Mouse (Mus musculus) midbrain, embryonic 16.5 days (tissue): ENCODE data around the gene Map1a. TPM values are rescaled to one million over a fixed set of nuclear protein-coding genes. Genes with fewer than 3 reads are reported as not detected.

Experiments
- ATAC-seq: fragments of 200-750 bp; cut with Nextera tagmentation; 2 replicates; pipeline ENCODE4 v1.8.0; 2017; ENCODE audit warnings: moderate TSS enrichment
- H3K27ac ChIP-seq: fragments of 300-500 bp; sonication (generic); 2 replicates; pipeline ENCODE4 v1.5.1; 2014; ENCODE audit warnings: mild to moderate bottlenecking, low read length, mixed read lengths
- H3K27me3 ChIP-seq: fragments of 300-500 bp; sonication (generic); 2 replicates; pipeline ENCODE4 v1.6.1; 2014; ENCODE audit warnings: low read depth, low read length, mixed read lengths; ENCODE audit not compliant: control insufficient read depth, insufficient read depth
- H3K36me3 ChIP-seq: fragments of 300-500 bp; sonication (generic); 2 replicates; pipeline ENCODE4 v1.6.1; 2014; ENCODE audit warnings: mild to moderate bottlenecking, low read length, moderate library complexity, mixed read lengths; ENCODE audit not compliant: control insufficient read depth, insufficient read depth
- H3K4me1 ChIP-seq: fragments of 300-500 bp; sonication (generic); 2 replicates; pipeline ENCODE4 v1.6.1; 2014; ENCODE audit warnings: mild to moderate bottlenecking, low read length, mixed read lengths; ENCODE audit not compliant: control insufficient read depth, insufficient read depth
- H3K4me2 ChIP-seq: fragments of 300-500 bp; sonication (generic); 2 replicates; pipeline ENCODE4 v1.6.1; 2014; ENCODE audit warnings: mild to moderate bottlenecking, low read length, mixed read lengths
- H3K4me3 ChIP-seq: fragments of 300-500 bp; sonication (generic); 2 replicates; pipeline ENCODE4 v1.5.1; 2014; ENCODE audit warnings: low read depth, mild to moderate bottlenecking, low read length, moderate library complexity, mixed read lengths
- H3K9ac ChIP-seq: fragments of 300-500 bp; sonication (generic); 2 replicates; pipeline ENCODE4 v1.6.1; 2014; ENCODE audit warnings: low read depth, low read length, mixed read lengths
- H3K9me3 ChIP-seq: fragments of 300-500 bp; sonication (generic); replicated peaks from 2 replicates; pipeline ENCODE4 v1.6.1; 2014; ENCODE audit warnings: mild to moderate bottlenecking, low read length, mixed read lengths; ENCODE audit not compliant: control insufficient read depth, poor library complexity, severe bottlenecking
- WGBS: fragments of 180-500 bp; shearing (Covaris S2); extraction: QIAGEN DNeasy Blood & Tissue Kit; methylation state at CpG from one replicate; pipeline ENCODE4 v1.1.7; 2014; 5-methylcytosine and 5-hydroxymethylcytosine counted together
- polyA plus RNA-seq: library from polyadenylated mRNA; unstranded; fragments of >200 nt; fragmentation: Nextera tagmentation; extraction: Ambion mirVana; gene quantifications from 2 replicates; pipeline ENCODE4 v1.2.1, GENCODE M21; 2015

Map1a gene
- 17.0 and 20.1 TPM in 2 replicates for polyA plus RNA-seq

DNA sequence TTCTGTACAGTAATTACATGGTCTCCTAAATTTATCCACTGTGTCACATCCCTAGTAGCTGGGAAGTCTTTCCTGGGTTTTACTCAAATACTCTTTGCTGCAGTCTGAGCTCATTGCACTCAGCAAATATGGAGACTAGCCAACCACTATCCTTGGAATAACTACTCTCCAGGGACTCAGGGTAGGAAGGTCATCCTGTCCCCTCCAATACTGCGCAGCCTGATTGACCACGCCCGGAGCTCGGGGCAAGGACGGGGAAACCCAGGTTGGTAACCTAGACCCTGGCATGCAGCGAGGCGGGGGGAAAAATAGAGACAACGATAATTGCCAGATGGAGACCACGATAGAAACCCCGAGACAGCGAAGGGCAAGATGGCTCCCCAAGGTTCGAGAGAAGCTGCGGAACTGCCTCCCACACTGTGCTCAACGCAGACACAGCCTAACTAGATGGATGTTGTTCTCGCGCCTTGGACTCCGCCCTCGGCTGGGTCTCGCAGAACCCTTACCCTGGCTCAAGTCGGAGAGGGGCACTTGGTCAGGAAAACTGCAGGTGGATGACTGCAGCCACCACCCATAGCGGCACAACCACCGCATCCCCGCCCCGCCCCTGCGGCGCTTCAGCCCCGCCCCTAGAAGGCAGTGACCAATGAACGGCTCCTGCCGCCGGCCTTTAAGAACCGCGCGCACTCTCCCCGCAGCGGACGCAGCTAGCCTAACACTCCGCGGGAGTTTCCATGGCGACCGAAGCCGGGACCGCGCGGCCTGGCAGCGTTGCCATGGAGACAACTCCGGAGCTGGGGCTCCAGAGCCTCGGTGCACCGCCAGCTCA lies at the start of gene Map1a:
Gene Map1a, plus strand, starts transcription at position 700 of the 829 bp plus-strand sequence.
- H3K4me3 ChIP-seq = peak within 1 kb of the TSS; percentile 58
- peak; percentile 96 for ATAC-seq
- H3K4me1 ChIP-seq = peaks cover 31% of the 10 kb centered on the region
- H3K36me3 ChIP-seq = no peaks in the 10 kb centered on the region
- no peaks in the 10 kb centered on the region for H3K27me3 ChIP-seq
- H3K27ac ChIP-seq = peak within 1 kb of the TSS; percentile 94
- H3K9me3 ChIP-seq = no peaks in the 10 kb centered on the region
- peak within 1 kb of the TSS; percentile 75 for H3K9ac ChIP-seq
- H3K4me2 ChIP-seq = peak within 1 kb of the TSS; percentile 73
- under 1% methylated on average over 48 of the region's 48 CpGs for WGBS

DNA sequence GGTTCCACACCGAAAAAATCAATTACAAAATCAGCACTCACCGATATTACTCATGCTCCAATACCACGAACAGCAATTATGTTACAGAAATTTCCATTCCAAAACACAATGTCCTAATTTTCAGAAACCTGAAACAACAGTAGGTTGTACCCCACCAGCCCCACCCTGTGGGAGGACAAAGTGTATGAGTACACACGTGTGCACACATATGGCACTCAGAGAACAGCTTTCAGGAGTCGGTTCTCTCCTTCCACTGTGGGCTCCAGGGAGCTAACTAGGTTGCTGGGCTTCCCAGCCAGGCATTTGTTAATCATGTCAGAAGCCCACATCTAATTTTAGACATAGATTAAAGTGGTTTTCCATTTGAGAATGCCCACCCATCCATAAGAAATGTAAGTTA lies 45.3 kb upstream of the Map1a start:
- WGBS = 95% methylated on average over 5 of the region's 5 CpGs
- Histone ChIP-seq H3K4me1 (no peaks in the 10 kb centered on the region), H3K36me3 (peaks cover 39% of the 10 kb centered on the region), H3K4me2 (no peak overlapping the region), H3K9me3 (no peaks in the 10 kb centered on the region), H3K27ac (no peak overlapping the region), H3K4me3 (no peak overlapping the region), H3K27me3 (no peaks in the 10 kb centered on the region), H3K9ac (no peak overlapping the region)
- ATAC-seq = no peak

DNA sequence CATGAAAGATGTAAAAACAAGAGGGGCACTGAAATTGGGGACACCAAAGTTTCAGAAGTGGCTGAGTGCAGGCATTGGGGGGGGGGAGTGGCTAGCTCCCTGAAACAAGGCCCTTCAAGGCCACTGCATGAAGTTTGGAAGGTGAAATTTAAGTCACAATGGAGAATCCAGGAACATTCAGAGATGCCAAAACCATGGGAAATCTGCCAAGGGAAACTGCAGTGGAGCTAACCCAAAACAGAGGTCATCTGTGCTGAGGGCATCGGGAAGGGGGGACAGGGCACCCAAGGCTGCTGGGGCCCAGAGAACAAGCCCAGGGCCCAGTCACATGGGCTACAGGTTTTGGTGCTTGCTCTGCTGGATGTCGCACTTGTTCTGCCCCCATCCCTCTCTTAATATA lies 39.6 kb upstream of the Map1a start:
- Histone ChIP-seq H3K4me1 (no peaks in the 10 kb centered on the region), H3K4me2 (no peak overlapping the region), H3K4me3 (no peak overlapping the region), H3K27ac (no peak overlapping the region), H3K9ac (no peak overlapping the region), H3K27me3 (no peaks in the 10 kb centered on the region), H3K9me3 (no peaks in the 10 kb centered on the region), H3K36me3 (peaks cover 77% of the 10 kb centered on the region)
- ATAC-seq = no peak
- WGBS = 100% methylated on average over 2 of the region's 2 CpGs

DNA sequence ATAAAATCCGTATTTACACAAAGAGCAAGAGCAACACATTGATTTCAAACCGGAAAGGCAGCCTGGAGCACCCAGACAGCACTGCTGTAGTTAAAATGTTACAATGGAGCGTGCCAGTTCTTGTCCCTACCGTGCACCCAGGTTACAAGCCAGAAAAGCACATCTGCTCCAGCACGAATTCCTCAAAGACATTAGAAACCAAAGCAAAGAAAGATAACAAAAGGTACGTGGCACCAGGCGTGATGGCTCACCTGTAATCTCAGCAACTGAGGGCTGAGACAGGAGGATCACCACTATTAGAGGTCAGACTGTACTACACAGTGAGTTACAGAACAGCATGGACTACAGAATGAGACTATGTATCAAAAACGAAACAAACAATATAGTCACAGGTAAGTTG lies 21.0 kb upstream of the Map1a start:
- H3K4me3 ChIP-seq = no peak overlapping the region
- H3K27ac ChIP-seq = no peak overlapping the region
- no peaks in the 10 kb centered on the region for H3K27me3 ChIP-seq
- 77% methylated on average over 8 of the region's 8 CpGs for WGBS
- H3K9ac ChIP-seq = no peak overlapping the region
- no peak overlapping the region; the same call in 1 of the 2 replicates for H3K4me2 ChIP-seq
- H3K4me1 ChIP-seq = peaks cover 45% of the 10 kb centered on the region
- peaks cover 10% of the 10 kb centered on the region for H3K36me3 ChIP-seq
- no peak for ATAC-seq
- H3K9me3 ChIP-seq = no peaks in the 10 kb centered on the region

DNA sequence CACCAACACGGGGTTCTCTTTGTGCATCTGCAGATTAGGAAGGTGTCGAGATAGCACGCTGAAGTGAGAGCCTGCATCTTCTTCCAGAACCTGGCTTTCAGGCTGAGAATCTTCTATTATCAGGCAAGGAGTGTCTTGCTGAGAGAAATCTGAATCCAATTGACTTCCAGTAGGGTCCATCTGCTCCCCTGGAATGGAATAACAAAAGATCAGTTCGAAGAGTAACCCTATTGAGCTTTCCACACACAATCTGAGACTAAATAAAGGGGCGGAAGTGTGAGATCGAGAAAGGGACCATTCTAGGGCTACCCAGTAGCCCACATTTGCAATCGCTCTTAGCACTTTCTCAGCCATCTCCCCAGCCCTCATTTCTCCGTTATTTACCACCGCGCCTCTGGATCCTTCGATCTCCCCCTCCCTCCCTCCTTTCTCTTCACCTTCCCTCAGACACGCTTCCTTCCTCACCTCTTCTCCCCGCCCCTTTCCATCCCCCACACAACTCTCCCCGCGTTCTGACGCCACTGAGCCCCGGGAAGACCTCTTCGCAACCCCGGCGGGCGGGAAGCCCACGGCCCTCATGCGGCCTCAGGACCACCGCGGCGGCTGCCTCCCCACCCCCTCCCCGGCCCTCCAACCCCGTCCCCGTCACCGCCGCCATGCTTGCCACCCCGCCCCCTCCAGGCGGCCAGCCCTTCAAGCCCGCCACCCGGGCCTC lies 18.7 kb upstream of the Map1a start:
- peaks cover 10% of the 10 kb centered on the region for H3K36me3 ChIP-seq
- H3K4me1 ChIP-seq = peaks cover 44% of the 10 kb centered on the region
- H3K27ac ChIP-seq = peak overlapping the region; percentile 98
- peak overlapping the region; percentile 74 for H3K4me2 ChIP-seq
- peak; percentile 88 for ATAC-seq
- H3K27me3 ChIP-seq = no peaks in the 10 kb centered on the region
- H3K4me3 ChIP-seq = peak overlapping the region; percentile 85
- H3K9me3 ChIP-seq = no peaks in the 10 kb centered on the region
- peak overlapping the region; percentile 92 for H3K9ac ChIP-seq
- under 1% methylated on average over 30 of the region's 35 CpGs for WGBS

DNA sequence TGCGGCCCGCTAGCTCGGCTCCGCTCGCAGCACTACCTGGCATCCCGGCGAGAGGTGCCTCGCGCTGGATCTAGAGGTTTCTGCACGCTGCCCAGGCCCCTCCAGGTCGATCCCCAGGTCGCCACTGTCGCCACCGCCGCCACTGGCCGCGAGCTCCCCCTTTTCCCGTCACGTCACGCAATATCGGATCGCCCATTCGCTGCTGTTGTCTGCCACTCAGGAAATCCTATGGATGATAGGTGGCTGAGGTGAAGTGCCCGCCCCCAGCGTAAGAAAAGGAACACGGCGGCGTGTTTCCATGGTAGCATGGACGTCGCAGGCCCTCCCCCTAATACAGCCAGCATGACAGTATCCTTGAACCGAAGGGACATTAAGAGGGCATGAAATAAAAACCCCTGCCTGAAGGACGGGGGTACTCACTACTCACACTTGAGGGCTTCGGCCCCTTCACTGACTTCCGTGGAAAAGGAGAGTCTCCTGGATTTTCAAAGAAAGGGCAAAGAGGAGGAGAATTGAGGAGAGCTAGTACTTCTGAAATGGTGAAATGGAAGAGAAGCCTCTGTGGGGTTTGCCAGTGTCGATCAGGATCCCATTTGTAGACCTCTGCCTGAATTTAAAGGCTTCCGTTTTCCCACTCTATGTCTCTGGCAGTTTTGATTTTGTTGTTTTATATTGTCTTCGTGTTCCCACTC lies 18.0 kb upstream of the Map1a start, which contains the start of gene Trp53bp1:
Gene Trp53bp1, minus strand, starts transcription at position 172 of the 692 bp plus-strand sequence.
- H3K27me3 ChIP-seq = no peaks in the 10 kb centered on the region
- ATAC-seq = peak; percentile 99
- under 1% methylated on average over 33 of the region's 37 CpGs for WGBS
- H3K27ac ChIP-seq = peak within 1 kb of the TSS; percentile 98
- peaks cover 42% of the 10 kb centered on the region for H3K4me1 ChIP-seq
- peak within 1 kb of the TSS; percentile 85 for H3K4me3 ChIP-seq
- H3K9me3 ChIP-seq = no peaks in the 10 kb centered on the region
- H3K9ac ChIP-seq = peak within 1 kb of the TSS; percentile 92
- peaks cover 10% of the 10 kb centered on the region for H3K36me3 ChIP-seq
- H3K4me2 ChIP-seq = peak within 1 kb of the TSS; percentile 74

DNA sequence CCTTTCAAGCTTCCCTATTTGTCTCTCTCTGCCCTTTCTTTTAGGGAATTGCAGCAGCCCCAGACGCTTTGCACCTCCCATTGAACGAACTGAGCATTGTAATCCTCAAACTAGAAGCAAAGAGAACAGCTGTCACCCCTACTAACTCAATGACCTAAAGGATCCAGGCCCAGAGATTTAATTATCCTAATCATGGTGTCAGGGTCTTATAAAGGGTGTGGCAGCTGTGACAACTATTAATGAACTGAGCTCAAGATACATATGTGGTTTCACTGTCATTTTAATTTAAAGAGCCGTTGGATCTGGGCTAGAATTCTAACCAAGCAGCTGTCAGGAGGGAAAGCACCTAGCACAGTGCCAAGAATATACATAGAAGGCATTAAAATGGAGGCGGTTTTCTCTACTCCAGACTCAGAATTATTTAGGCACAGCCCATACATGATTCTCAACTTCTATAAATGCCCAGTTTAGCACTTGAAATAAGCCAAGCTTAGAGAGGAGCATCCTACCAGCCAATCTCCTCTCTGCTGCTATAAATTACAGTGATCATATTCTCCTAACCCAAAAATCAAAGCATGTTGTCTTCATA lies 17.4 kb upstream of the Map1a start:
- ATAC-seq = peak; percentile 2; the same call in 1 of the 2 replicates
- Histone ChIP-seq H3K9me3 (no peaks in the 10 kb centered on the region), H3K36me3 (peaks cover 7% of the 10 kb centered on the region), H3K27me3 (no peaks in the 10 kb centered on the region), H3K4me1 (peaks cover 38% of the 10 kb centered on the region), H3K4me3 (peak overlapping the region; percentile 85), H3K4me2 (peak overlapping the region; percentile 67), H3K9ac (peak overlapping the region; percentile 62), H3K27ac (peak overlapping the region; percentile 98)
- WGBS = 6% methylated on average over 4 of the region's 4 CpGs

DNA sequence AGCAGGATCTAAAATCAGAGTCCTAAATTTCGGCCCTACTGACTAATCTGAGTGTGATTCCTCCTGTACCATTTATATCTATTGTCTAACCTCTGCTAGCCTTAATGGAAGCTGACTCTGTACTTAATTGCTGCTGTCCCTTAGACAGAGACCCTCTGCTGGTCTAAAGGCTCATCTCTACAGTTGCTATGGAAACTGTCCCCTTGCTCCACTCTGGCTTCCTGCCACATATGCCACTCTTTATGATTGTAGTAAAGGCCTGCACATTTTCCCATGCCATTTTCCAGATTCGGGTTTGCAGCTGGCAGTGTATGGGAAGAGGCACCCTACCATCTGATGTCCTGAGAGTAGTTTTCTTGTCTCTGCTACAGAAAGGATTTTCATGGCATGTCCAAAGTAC lies 1.6 kb upstream of the Map1a start:
- peak overlapping the region; percentile 94 for H3K27ac ChIP-seq
- no peak overlapping the region; the same call in 1 of the 2 replicates for H3K9ac ChIP-seq
- H3K27me3 ChIP-seq = no peaks in the 10 kb centered on the region
- ATAC-seq = no peak
- 43% methylated on average over 2 of the region's 2 CpGs for WGBS
- H3K4me1 ChIP-seq = peaks cover 27% of the 10 kb centered on the region
- no peaks in the 10 kb centered on the region for H3K9me3 ChIP-seq
- H3K36me3 ChIP-seq = no peaks in the 10 kb centered on the region
- H3K4me3 ChIP-seq = no peak overlapping the region
- H3K4me2 ChIP-seq = peak overlapping the region; percentile 73
